Mouse (Mus musculus) thymus, postnatal 36 days (tissue): Measurements from ENCODE around the gene Wfdc11.
"Not testable (repeated sequence)": the region's sequence is repeated elsewhere in the genome, so short reads cannot be mapped to it uniquely, and the experiment has no call there.

Source experiments
- DNase-seq, 2 experiments: peaks; one replicate each; pipeline ENCODE4 v3.0.0; 2022; ENCODE audit warnings: mixed read lengths in 2 of 2

The Wfdc11 gene

GRCm38 (mm10) chr2:164673987-164674386, at the start of gene Wfdc11:
TSS of gene Wfdc11 (minus strand) at chr2:164674087.
- no peak for DNase-seq

DNA sequence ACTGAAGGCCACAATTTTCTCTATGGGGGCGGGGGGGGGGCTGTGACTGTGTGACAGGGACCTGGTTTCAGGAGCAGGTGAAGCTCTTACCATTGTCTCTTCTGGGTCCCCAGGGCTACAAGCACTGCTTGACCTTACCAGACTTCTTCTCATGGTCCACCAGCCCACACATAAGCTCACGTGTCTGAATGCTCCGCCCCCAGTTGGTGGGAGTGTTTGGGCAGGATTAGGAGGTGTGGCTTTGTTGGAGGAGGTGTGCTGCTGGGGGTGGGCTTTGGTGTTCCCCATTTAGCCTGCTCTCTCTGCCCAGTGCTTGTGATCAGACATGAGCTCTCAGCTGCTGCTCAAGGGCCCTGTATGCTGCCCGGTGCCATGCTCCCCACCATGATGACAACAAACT, 49.4 kb upstream of the Wfdc11 start:
- DNase-seq, result no peak

GRCm38 (mm10) chr2:164716194-164716786, 42.4 kb upstream of the Wfdc11 start:
- DNase-seq, result not testable (repeated sequence)

DNA sequence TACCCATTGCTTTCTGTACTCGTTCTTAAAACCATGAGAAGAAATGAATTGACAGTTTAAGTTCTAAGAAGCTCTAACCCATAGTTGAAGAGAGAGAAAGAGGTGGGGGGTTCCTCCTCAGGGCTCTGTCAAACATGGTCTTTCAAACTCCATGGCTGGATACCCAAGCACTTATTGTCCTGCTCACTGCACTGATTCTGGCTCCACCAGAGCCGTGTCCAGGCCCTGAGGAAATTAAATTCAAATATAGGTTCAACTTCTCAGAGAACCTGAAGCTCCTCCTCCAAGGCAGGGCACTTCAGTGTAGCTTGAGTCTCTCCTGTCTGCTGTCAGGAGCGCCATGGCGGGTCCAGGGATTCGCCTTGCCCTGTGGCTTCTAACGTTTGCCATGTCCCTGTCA, 41.1 kb upstream of the Wfdc11 start, which contains the start of gene Spint5:
Gene Spint5 (plus strand): TSS at position 301 of the 400 bp plus-strand sequence.
- no peak for DNase-seq

GRCm38 (mm10) chr2:164705991-164706390, 32.1 kb upstream of the Wfdc11 start:
- DNase-seq, result no peak

- DNase-seq, result no peak
Measured at GRCm38 (mm10) chr2:164705328-164705727, 31.4 kb upstream of the Wfdc11 start.

- no peak for DNase-seq
Measured at GRCm38 (mm10) chr2:164704235-164704634, 30.3 kb upstream of the Wfdc11 start.

DNA sequence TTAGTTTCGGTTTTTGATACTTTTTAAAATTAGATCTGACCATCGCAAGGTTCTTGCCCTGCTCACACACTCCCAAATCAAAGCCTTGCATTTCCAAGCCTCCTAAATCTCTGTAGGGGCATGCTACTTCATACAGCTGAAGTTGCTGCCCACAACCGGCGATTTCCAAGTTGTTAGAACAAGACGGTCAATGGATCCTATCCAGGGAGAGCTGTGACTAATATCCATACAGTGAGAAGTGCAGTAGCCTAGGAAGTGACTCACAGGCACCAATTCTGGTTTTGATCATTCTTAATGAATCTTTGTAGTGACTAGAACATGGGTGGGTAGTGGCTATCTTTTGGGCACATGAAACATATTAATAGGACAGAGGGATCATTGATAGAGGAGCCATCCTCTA, 27.9 kb upstream of the Wfdc11 start:
- no peak for DNase-seq

GRCm38 (mm10) chr2:164700959-164701358, 27.1 kb upstream of the Wfdc11 start:
- DNase-seq, result no peak

- no peak for DNase-seq
Measured at GRCm38 (mm10) chr2:164698201-164698600, 24.3 kb upstream of the Wfdc11 start, which contains the start of gene Spint4. TSS of gene Spint4 (plus strand) at chr2:164698501.

- no peak for DNase-seq
Measured at GRCm38 (mm10) chr2:164684807-164685206, 10.9 kb upstream of the Wfdc11 start, which contains the start of gene Wfdc13. TSS of gene Wfdc13 (plus strand) at chr2:164685107.

GRCm38 (mm10) chr2:164679906-164680305, 6.0 kb upstream of the Wfdc11 start:
- DNase-seq, result peak; percentile 33 to 48

GRCm38 (mm10) chr2:164678848-164679625, 5.2 kb upstream of the Wfdc11 start:
- peak; percentile 79 to 81 for DNase-seq

- DNase-seq, result no peak
Measured at GRCm38 (mm10) chr2:164676916-164677685, 3.2 kb upstream of the Wfdc11 start.

DNA sequence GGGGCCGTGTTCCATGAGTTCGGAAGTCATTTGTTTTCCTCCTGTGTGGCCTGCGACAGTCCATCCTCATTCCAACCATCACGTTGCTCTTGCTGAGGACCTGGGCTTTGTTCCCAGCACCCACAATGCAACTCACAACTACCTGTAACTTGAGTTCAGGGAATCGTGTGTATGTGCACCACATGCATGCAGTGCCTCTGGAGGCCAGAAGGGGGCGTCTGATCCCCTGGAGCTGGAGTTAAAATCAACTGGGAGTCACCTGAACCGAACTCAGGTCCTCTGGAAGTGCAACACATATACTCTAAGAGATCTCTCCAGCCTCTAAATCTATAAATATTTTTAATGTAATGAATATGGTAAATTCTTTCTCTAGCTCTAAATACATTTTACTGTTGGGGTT, 2.2 kb upstream of the Wfdc11 start:
- DNase-seq, result no peak

DNA sequence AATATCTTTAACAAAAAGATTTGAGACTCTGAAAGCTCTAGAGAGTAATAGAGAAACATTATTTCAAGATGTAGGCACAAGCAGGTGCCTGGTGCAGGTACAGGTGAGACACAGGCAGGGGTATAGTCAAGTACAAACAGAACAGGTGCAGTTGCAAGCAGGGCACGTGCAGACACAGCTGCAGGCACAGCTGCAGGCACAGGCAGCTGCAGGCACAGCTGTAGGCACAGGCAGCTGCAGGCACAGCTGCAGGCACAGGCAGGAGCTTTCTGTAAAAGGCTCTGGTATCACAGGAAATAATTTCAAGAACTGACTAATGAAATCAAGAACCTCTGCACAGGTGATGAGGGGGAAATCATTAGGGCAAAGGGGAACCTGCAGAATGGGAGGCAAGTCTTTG, 2.9 kb downstream of the Wfdc11 start:
- no peak for DNase-seq

- DNase-seq, result no peak
Measured at GRCm38 (mm10) chr2:164670261-164670660, 3.6 kb downstream of the Wfdc11 start.

DNA sequence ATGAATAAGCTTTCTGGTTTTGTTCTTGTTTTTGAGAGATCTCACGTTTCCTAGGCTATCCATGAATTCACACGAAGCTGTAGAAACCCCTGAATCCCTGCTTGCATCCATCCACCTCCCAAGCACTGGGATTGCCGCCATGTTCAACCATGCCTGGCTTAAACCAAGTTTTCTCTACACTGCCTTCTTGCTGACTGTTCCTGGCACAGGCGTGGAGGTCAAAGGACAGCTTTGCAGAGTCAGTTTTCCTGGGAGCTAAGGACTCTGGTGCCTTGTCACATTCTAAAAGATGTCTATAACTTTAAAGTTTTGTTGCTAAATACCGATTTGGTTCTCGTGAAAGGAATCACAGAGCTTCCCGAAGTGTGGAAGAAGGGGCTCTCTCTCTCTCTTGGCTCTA, 9.0 kb downstream of the Wfdc11 start:
- DNase-seq, result no peak

DNA sequence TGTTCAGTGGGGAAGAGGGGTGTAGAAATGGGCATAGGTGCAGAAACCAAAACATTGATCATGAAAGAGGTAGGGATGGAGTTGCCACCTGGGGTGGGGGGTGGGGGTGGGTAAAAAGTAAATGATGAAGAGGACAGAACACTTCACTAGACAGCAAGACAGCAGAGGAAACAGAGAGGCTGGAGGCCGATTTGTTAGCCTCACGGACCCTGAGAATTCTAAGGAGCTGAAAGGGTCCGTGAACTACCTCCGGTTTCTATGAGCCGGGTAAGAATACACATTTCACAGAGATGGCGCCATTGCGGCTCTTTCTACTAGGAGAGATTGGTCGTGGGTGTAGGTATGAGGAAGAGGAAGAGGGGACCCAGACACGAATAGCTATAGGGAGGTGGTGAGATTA, 17.4 kb downstream of the Wfdc11 start, which contains the start of gene Wfdc9:
Gene Wfdc9 (minus strand): TSS at position 101 of the 400 bp plus-strand sequence.
- no peak for DNase-seq

- DNase-seq, result peak; percentile 49
Measured at GRCm38 (mm10) chr2:164655858-164656257, 18.0 kb downstream of the Wfdc11 start, which contains the start of gene Wfdc10. TSS of gene Wfdc10 (plus strand) at chr2:164656046.

DNA sequence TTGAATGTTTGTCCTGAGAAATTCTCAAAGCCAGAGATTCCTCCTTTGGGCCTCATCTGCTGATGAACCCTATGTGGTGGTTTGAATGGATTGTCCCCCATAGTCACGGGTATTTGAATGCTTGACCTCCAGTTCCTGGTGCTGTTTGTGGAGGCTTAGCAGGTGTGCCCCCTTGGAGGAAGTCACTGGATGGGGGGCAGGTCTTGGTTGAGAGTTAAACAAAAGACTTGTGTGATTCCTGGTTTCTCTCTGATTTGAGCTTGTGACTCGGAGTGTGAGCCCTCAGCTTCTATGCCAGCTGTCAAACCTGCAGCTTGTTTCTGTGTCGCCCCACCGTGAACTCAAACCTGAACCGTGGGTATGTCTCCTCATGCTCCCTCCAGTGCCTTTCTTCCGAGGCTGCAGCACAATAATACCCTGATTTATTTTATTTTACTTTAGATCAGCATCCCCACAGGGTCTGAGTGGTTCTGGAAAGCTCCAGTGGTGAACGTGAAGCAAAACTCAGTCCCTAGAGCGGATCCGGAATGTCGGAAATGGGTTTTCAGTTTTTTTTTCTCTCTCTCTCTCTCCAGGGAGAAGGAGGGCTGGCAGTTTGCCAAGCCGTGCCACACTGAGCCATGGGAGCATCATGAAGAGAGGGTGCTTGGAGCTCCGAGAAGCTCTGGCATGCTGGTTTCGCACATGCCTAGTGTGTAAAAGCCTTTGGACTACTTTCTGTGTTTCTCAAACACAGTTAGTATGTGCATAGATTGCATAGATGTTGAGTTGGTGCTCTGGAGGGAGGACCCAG, 31.8 kb downstream of the Wfdc11 start:
- DNase-seq, result no peak

- no peak for DNase-seq
Measured at GRCm38 (mm10) chr2:164641129-164641528, 32.8 kb downstream of the Wfdc11 start.
